Mouse (Mus musculus) liver, adult 2 months (tissue): Measurements from ENCODE around the gene Gls.

Source experiments
- CTCF ChIP-seq: fragments of 200-500 bp; IDR thresholded peaks from 2 replicates; pipeline ENCODE4 v1.5.1; 2011; ENCODE audit warnings: low read depth, low read length, control low read depth
- POLR2A ChIP-seq: fragments of 200-500 bp; IDR thresholded peaks from 2 replicates; pipeline ENCODE4 v1.6.1; 2011; ENCODE audit warnings: low read length, control low read depth; ENCODE audit not compliant: insufficient read depth; ENCODE audit errors: extremely low read depth

GRCm38 (mm10) chr1:52265886-52266516, 33.0 kb upstream of the Gls start:
- TF ChIP-seq POLR2A: no peak
- no peak for TF ChIP-seq CTCF
